Mouse (Mus musculus) c-Kit-positive CD71-positive TER-119-negative erythroid progenitor cells, embryonic 14.5 days (primary cell): ENCODE results near the gene Sbsn.
"Not testable (repeated sequence)": the region's sequence is repeated elsewhere in the genome, so short reads cannot be mapped to it uniquely, and the experiment has no call there.

Experiments
- DNase-seq: peaks from one replicate; pipeline ENCODE4 v3.0.0-alpha.2; 2013; ENCODE audit warnings: low read depth

The Sbsn gene

GRCm38 (mm10) chr7:30751086-30751669 lies at the start of gene Sbsn:
TSS of gene Sbsn (plus strand) at chr7:30751471.
- no peak for DNase-seq

- no peak for DNase-seq
Measured at GRCm38 (mm10) chr7:30706214-30706882, 44.9 kb upstream of the Sbsn start.

GRCm38 (mm10) chr7:30707441-30707840 lies 43.8 kb upstream of the Sbsn start:
- DNase-seq = no peak

GRCm38 (mm10) chr7:30711942-30712341 lies 39.3 kb upstream of the Sbsn start, which contains the start of gene Atp4a:
TSS of gene Atp4a (plus strand) at chr7:30712209.
- no peak for DNase-seq

GRCm38 (mm10) chr7:30717006-30717715 lies 34.1 kb upstream of the Sbsn start:
- peak; percentile 96 for DNase-seq

GRCm38 (mm10) chr7:30717716-30718046 lies 33.6 kb upstream of the Sbsn start:
- DNase-seq = no peak

GRCm38 (mm10) chr7:30719669-30720068 lies 31.6 kb upstream of the Sbsn start:
- no peak for DNase-seq

- DNase-seq = no peak
Measured at GRCm38 (mm10) chr7:30721286-30721685, 30.0 kb upstream of the Sbsn start.

- DNase-seq = no peak
Measured at GRCm38 (mm10) chr7:30723274-30723953, 27.9 kb upstream of the Sbsn start.

GRCm38 (mm10) chr7:30728214-30728613 lies 23.1 kb upstream of the Sbsn start:
- DNase-seq = no peak

GRCm38 (mm10) chr7:30728739-30729395 lies 22.4 kb upstream of the Sbsn start:
- peak; percentile 24 for DNase-seq

GRCm38 (mm10) chr7:30729396-30730063 lies 21.7 kb upstream of the Sbsn start, which contains the start of gene Tmem147:
TSS of gene Tmem147 (minus strand) at chr7:30729540.
- peak; percentile 92 for DNase-seq

- DNase-seq = not testable (repeated sequence)
Measured at GRCm38 (mm10) chr7:30730064-30730722, 21.1 kb upstream of the Sbsn start.

GRCm38 (mm10) chr7:30736211-30736610 lies 15.1 kb upstream of the Sbsn start:
- DNase-seq = no peak

- not testable (repeated sequence) for DNase-seq
Measured at GRCm38 (mm10) chr7:30742570-30742969, 8.7 kb upstream of the Sbsn start.

- DNase-seq = not testable (repeated sequence)
Measured at GRCm38 (mm10) chr7:30743617-30744016, 7.7 kb upstream of the Sbsn start, which contains the start of gene Gapdhs. TSS of gene Gapdhs (minus strand) at chr7:30743681.

- DNase-seq = no peak
Measured at GRCm38 (mm10) chr7:30744022-30744598, 7.2 kb upstream of the Sbsn start.

- DNase-seq = no peak
Measured at GRCm38 (mm10) chr7:30747525-30748204, 3.6 kb upstream of the Sbsn start.

- DNase-seq = no peak
Measured at GRCm38 (mm10) chr7:30749824-30750606, 1.3 kb upstream of the Sbsn start.
